Mouse (Mus musculus): ENCODE measurements around the gene Chd5.

- TF ChIP-seq CTCF (IDR thresholded peaks at IDR 0.05; ENCODE audit: insufficient read depth, low read length): no peak
- TF ChIP-seq POLR2A (IDR thresholded peaks at IDR 0.05; ENCODE audit: borderline replicate concordance, extremely low read depth, low read depth, low read length): no peak
These were observed 30.9 kb upstream of the Chd5 start for GRCm38 (mm10) chr4:152307542-152307941.

All from lung, adult 2 months (tissue).